Mouse (Mus musculus) midbrain, embryonic 16.5 days (tissue): ENCODE data around the gene Gramd1b. TPM values are rescaled to one million over a fixed set of nuclear protein-coding genes. Genes with fewer than 3 reads are reported as not detected.

Source experiments
- ATAC-seq: fragments of 200-750 bp; cut with Nextera tagmentation; 2 replicates; pipeline ENCODE4 v1.8.0; 2017; ENCODE audit warnings: moderate TSS enrichment
- H3K27ac ChIP-seq: fragments of 300-500 bp; sonication (generic); 2 replicates; pipeline ENCODE4 v1.5.1; 2014; ENCODE audit warnings: mild to moderate bottlenecking, low read length, mixed read lengths
- H3K27me3 ChIP-seq: fragments of 300-500 bp; sonication (generic); 2 replicates; pipeline ENCODE4 v1.6.1; 2014; ENCODE audit warnings: low read depth, low read length, mixed read lengths; ENCODE audit not compliant: control insufficient read depth, insufficient read depth
- H3K36me3 ChIP-seq: fragments of 300-500 bp; sonication (generic); 2 replicates; pipeline ENCODE4 v1.6.1; 2014; ENCODE audit warnings: mild to moderate bottlenecking, low read length, moderate library complexity, mixed read lengths; ENCODE audit not compliant: control insufficient read depth, insufficient read depth
- H3K4me1 ChIP-seq: fragments of 300-500 bp; sonication (generic); 2 replicates; pipeline ENCODE4 v1.6.1; 2014; ENCODE audit warnings: mild to moderate bottlenecking, low read length, mixed read lengths; ENCODE audit not compliant: control insufficient read depth, insufficient read depth
- H3K4me2 ChIP-seq: fragments of 300-500 bp; sonication (generic); 2 replicates; pipeline ENCODE4 v1.6.1; 2014; ENCODE audit warnings: mild to moderate bottlenecking, low read length, mixed read lengths
- H3K4me3 ChIP-seq: fragments of 300-500 bp; sonication (generic); 2 replicates; pipeline ENCODE4 v1.5.1; 2014; ENCODE audit warnings: low read depth, mild to moderate bottlenecking, low read length, moderate library complexity, mixed read lengths
- H3K9ac ChIP-seq: fragments of 300-500 bp; sonication (generic); 2 replicates; pipeline ENCODE4 v1.6.1; 2014; ENCODE audit warnings: low read depth, low read length, mixed read lengths
- H3K9me3 ChIP-seq: fragments of 300-500 bp; sonication (generic); replicated peaks from 2 replicates; pipeline ENCODE4 v1.6.1; 2014; ENCODE audit warnings: mild to moderate bottlenecking, low read length, mixed read lengths; ENCODE audit not compliant: control insufficient read depth, poor library complexity, severe bottlenecking
- WGBS: fragments of 180-500 bp; shearing (Covaris S2); extraction: QIAGEN DNeasy Blood & Tissue Kit; methylation state at CpG from one replicate; pipeline ENCODE4 v1.1.7; 2014; 5-methylcytosine and 5-hydroxymethylcytosine counted together
- polyA plus RNA-seq: library from polyadenylated mRNA; unstranded; fragments of >200 nt; fragmentation: Nextera tagmentation; extraction: Ambion mirVana; gene quantifications from 2 replicates; pipeline ENCODE4 v1.2.1, GENCODE M21; 2015

The Gramd1b gene
- polyA plus RNA-seq, 1 experiment from 2014 or later = 20.3 TPM

DNA sequence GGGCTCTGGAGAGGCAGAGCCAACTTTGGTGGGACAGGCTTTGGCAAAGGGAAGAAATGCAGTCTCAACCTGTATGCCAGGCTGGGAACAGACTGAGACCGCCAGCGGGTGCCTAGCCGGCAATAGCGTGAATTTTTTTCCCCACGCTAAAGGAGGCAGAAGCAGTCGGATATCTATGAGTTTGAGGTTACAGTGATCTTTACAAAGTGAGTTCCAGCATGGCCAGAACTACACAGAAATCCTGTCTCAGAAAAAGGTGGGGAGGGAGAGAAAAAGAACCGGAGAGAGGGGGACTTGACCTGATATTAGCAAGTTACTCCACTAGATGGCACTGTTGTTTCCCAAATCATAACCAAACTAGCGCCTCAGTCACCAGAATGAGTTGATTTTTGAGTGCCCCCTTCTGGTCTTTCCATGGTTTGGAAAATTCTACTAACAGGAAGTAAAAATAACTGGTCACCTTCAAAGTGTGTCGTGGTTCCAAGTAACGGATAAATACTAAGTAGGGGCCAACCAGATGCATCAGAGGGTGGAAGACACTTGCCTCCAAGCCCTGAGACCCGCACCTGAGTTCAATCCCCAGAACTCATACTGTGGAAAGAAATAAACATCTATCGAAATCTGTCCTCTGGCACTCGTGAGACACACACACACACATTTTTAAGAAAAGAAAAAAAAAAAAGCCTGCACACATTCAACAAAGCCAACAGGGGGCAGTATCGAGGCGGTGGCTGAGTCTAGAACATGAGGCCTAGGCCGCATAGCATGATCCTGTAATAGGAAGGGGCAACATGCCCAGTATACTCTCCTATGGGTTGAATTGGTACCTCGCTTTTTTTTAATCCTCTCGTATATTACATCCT lies 116.0 kb downstream of the Gramd1b start:
- H3K36me3 ChIP-seq = no peaks in the 10 kb centered on the region
- H3K27ac ChIP-seq = peak overlapping the region; percentile 58; the same call in 1 of the 2 replicates
- peak overlapping the region; percentile 57 for H3K4me3 ChIP-seq
- H3K9ac ChIP-seq = peak overlapping the region; percentile 69
- WGBS = 32% methylated on average over 18 of the region's 18 CpGs
- H3K4me2 ChIP-seq = peak overlapping the region; percentile 88
- H3K4me1 ChIP-seq = 0 out of 2 replicates have a peak, but pooled peaks cover 3% of the 10 kb centered on the region
- no peaks in the 10 kb centered on the region for H3K9me3 ChIP-seq
- peak; percentile 59 for ATAC-seq
- no peaks in the 10 kb centered on the region for H3K27me3 ChIP-seq

- Histone ChIP-seq H3K36me3 (no peaks in the 10 kb centered on the region), H3K27me3 (no peaks in the 10 kb centered on the region), H3K9ac (peak overlapping the region; percentile 69), H3K27ac (peak overlapping the region; percentile 58; the same call in 1 of the 2 replicates), H3K4me3 (peak overlapping the region; percentile 57), H3K4me2 (peak overlapping the region; percentile 88), H3K9me3 (no peaks in the 10 kb centered on the region), H3K4me1 (0 out of 2 replicates have a peak, but pooled peaks cover 3% of the 10 kb centered on the region)
- peak; percentile 83 for ATAC-seq
- 1% methylated on average over 15 of the region's 15 CpGs for WGBS
Observed at GRCm38 (mm10) chr9:40414498-40414903, 116.7 kb downstream of the Gramd1b start.

DNA sequence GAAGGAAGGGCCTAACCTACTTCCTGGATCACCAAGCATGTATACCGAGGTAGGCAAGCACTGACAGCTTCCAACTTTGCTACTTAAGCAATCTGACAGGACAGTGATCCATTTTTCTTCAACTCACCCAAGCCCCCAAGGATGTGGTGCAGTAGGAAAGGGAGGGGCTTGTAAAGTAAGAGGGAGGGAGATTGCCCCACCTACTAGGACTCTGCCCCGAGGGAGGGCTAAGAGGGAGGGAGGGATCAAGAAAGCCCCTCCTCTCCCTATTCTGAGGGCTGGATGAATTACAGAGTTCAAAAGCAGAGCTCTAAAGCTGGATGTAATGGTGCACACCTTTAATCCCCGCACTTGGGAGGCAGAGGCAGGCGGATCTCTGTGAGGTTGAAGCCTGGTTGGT lies 117.6 kb downstream of the Gramd1b start:
- Histone ChIP-seq H3K9me3 (no peaks in the 10 kb centered on the region), H3K36me3 (no peaks in the 10 kb centered on the region), H3K4me3 (no peak overlapping the region), H3K4me1 (0 out of 2 replicates have a peak, but pooled peaks cover 3% of the 10 kb centered on the region), H3K27me3 (no peaks in the 10 kb centered on the region), H3K27ac (no peak overlapping the region), H3K9ac (no peak overlapping the region), H3K4me2 (no peak overlapping the region)
- WGBS = 86% methylated on average over 4 of the region's 4 CpGs
- ATAC-seq = no peak

- H3K4me2 ChIP-seq = no peak overlapping the region
- H3K9me3 ChIP-seq = no peaks in the 10 kb centered on the region
- WGBS = 98% methylated on average over 14 of the region's 14 CpGs
- no peak for ATAC-seq
- no peak overlapping the region for H3K4me3 ChIP-seq
- 0 out of 2 replicates have a peak, but pooled peaks cover 3% of the 10 kb centered on the region for H3K4me1 ChIP-seq
- no peak overlapping the region for H3K27ac ChIP-seq
- no peaks in the 10 kb centered on the region for H3K27me3 ChIP-seq
- H3K9ac ChIP-seq = no peak overlapping the region
- no peaks in the 10 kb centered on the region for H3K36me3 ChIP-seq
Observed at GRCm38 (mm10) chr9:40412931-40413330, 118.3 kb downstream of the Gramd1b start.

DNA sequence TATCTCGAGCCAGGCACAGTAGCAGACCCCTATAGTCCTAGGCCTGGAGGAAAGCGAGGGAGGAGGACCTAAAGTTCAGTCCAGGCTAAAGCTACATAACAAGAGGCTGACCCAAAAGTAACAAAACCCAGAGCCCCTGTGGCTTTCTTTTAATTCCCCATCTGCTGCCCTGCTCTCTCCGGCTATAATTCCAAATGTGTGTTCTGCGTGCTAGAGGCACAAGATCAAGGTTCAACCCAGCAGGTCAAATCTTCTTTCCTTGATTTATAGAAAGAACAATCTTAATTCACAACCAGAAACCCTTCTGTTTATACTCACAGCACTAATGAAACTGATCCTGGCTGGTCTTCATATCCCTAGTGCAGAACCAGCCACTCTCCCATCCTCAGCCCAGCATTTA lies 118.9 kb downstream of the Gramd1b start:
- WGBS = 74% methylated on average over 4 of the region's 4 CpGs
- no peak overlapping the region for H3K9ac ChIP-seq
- H3K4me1 ChIP-seq = 0 out of 2 replicates have a peak, but pooled peaks cover 3% of the 10 kb centered on the region
- no peak overlapping the region for H3K27ac ChIP-seq
- no peak overlapping the region for H3K4me2 ChIP-seq
- no peak overlapping the region for H3K4me3 ChIP-seq
- no peaks in the 10 kb centered on the region for H3K27me3 ChIP-seq
- H3K9me3 ChIP-seq = no peaks in the 10 kb centered on the region
- ATAC-seq = no peak
- H3K36me3 ChIP-seq = no peaks in the 10 kb centered on the region

- H3K36me3 ChIP-seq = no peaks in the 10 kb centered on the region
- no peak overlapping the region for H3K9ac ChIP-seq
- H3K4me2 ChIP-seq = no peak overlapping the region
- 94% methylated on average over 3 of the region's 3 CpGs for WGBS
- no peak overlapping the region for H3K4me3 ChIP-seq
- H3K9me3 ChIP-seq = no peaks in the 10 kb centered on the region
- no peak overlapping the region for H3K27ac ChIP-seq
- no peaks in the 10 kb centered on the region for H3K27me3 ChIP-seq
- no peak for ATAC-seq
- 0 out of 2 replicates have a peak, but pooled peaks cover 3% of the 10 kb centered on the region for H3K4me1 ChIP-seq
Observed at GRCm38 (mm10) chr9:40410895-40411294, 120.3 kb downstream of the Gramd1b start.

GRCm38 (mm10) chr9:40409071-40409470 lies 122.1 kb downstream of the Gramd1b start:
- H3K27me3 ChIP-seq = no peaks in the 10 kb centered on the region
- no peak for ATAC-seq

DNA sequence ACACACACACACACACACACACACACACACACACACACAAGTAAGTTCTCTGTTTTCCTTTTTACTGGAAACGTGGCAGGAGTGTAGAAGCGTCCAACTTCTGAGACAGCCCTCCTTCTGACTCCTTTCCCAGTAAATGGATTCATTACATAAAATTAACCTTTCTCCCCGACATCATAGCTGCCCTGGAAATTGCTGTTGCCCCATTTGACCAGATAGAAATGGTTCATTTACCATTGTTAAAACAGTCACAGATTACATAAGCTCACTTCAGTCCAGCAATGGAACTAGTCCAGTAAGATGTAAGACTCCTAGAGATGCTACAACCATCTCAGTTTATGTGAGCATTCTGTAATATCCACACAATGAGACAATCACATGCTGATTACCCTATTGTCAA lies 122.8 kb downstream of the Gramd1b start:
- Histone ChIP-seq H3K9ac (no peak overlapping the region), H3K27ac (no peak overlapping the region), H3K27me3 (no peaks in the 10 kb centered on the region), H3K9me3 (no peaks in the 10 kb centered on the region), H3K36me3 (no peaks in the 10 kb centered on the region), H3K4me1 (no peaks in the 10 kb centered on the region), H3K4me3 (no peak overlapping the region), H3K4me2 (no peak overlapping the region)
- ATAC-seq = no peak
- WGBS = 64% methylated on average over 3 of the region's 3 CpGs

More at GRCm38 (mm10) chr9:40409071-40409470, 122.1 kb downstream of the Gramd1b start:
- Histone ChIP-seq H3K27ac (no peak overlapping the region), H3K4me3 (no peak overlapping the region), H3K36me3 (no peaks in the 10 kb centered on the region), H3K9ac (no peak overlapping the region), H3K4me2 (no peak overlapping the region), H3K4me1 (0 out of 2 replicates have a peak, but pooled peaks cover under 1% of the 10 kb centered on the region), H3K9me3 (no peaks in the 10 kb centered on the region)
- 65% methylated on average over 2 of the region's 2 CpGs for WGBS

DNA sequence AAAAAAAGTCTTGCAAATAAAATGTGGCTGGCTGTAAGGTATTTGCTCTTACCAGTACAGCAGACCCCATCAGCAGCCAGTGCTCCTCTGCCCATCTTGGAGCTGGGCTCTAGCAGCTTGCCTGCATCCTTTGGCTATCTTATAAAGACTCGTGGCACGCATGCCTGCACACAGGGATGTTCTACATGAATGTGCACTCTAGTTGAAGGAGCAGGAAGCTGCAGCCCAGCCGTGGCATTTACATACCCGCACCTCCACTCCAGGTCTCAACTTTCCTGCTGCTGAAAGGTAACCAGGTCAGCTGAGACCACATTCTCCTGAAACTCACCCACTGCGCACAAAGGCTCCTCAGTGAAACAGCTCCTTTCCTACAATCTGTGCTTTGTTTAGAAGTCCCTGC lies 123.3 kb downstream of the Gramd1b start:
- WGBS = 48% methylated on average over 5 of the region's 5 CpGs

More for the DNA sequence above, 123.3 kb downstream of the Gramd1b start:
- Histone ChIP-seq H3K27me3 (no peaks in the 10 kb centered on the region), H3K4me2 (no peak overlapping the region), H3K27ac (0 out of 2 replicates have a peak overlapping the region, but pooled peaks have one; percentile 23), H3K36me3 (no peaks in the 10 kb centered on the region), H3K4me1 (no peaks in the 10 kb centered on the region), H3K9ac (no peak overlapping the region), H3K9me3 (no peaks in the 10 kb centered on the region), H3K4me3 (no peak overlapping the region)
- no peak for ATAC-seq
